In the genomic region with DNA sequence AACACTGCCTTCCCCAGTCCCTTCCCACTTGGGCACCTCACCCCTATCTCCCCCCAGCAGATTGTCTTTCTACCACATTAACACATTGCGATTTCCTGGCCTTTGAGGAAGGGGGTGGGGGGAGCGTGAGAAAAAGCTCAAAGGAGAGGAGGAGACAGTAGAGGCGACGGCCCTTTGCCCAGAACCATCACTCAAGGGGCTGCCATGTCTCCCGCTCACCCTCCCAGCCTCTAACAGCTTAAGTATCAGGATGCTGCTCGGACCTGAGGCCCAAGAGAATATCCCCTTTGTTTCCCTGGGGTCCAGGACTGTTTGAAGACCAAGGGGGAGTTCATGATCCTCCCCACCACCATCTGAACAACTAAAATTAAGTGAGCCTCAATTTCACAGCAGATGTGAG, we compare ENCODE assay signal across 9 mouse cellular contexts. TPM values are rescaled to one million over a fixed set of nuclear protein-coding genes. Genes with fewer than 3 reads are reported as not detected.
DNase-seq lines count a peak whose midpoint lies in the region; ATAC-seq lines count a peak whose summit lies in the region.
"Had no signal": no experiment of that assay in that cellular context is flagged by ENCODE, and none has a peak within 500 bp of the region (broad histone marks: within the 10 kb centered on the region; RNA-seq: fewer than 3 reads in every experiment).

No protein-coding gene starts in this region.

- ATAC-seq in liver, embryonic 13.5 days (ENCODE audit: low read depth) = no peak
- ATAC-seq in CD4-positive, CD25-positive, alpha-beta regulatory T cell, adult 4 months = no peak

- no peaks in the 10 kb centered on the region for H3K36me3 ChIP-seq in liver, embryonic 13.5 days

- H3K9ac ChIP-seq in liver, embryonic 13.5 days = no peak overlapping the region

- H3K27ac ChIP-seq in liver, embryonic 13.5 days = no peak overlapping the region

- H3K27me3 ChIP-seq in liver, embryonic 13.5 days = peaks cover 100% of the 10 kb centered on the region

- H3K4me3 ChIP-seq in liver, embryonic 13.5 days (replicated peaks) = peak overlapping the region; percentile 14

- peak; percentile 58 for DNase-seq in embryo, embryonic 10 days (ENCODE audit: low spot score)
- no peak for DNase-seq in embryo, embryonic 9.5 days (ENCODE audit: extremely low spot score)
- peak; percentile 36 for DNase-seq in testis, postnatal 10 days (ENCODE audit: low spot score)
- no peak for DNase-seq in testis, postnatal 14 days (ENCODE audit: low spot score)
- DNase-seq in liver, embryonic 13.5 days = no peak
- no peak for DNase-seq in left cerebral cortex, postnatal 25 days (ENCODE audit: low spot score in 2 of 2)
- DNase-seq in gastrocnemius, adult 18-20 months (ENCODE audit: low spot score) = no peak
- DNase-seq: cerebellum, postnatal 25 days had no signal

- 0% methylated on average over 6 of the region's 6 CpGs for whole genome bisulfite sequencing in liver, embryonic 13.5 days (ENCODE audit: insufficient replicate concordance)

- H3K9me3 ChIP-seq in liver, embryonic 13.5 days (replicated peaks) = no peaks in the 10 kb centered on the region

- H3K4me2 ChIP-seq in liver, embryonic 13.5 days = peak overlapping the region; percentile 9; the same call in 1 of the 2 replicates

- peaks cover 25% of the 10 kb centered on the region for H3K4me1 ChIP-seq in liver, embryonic 13.5 days (replicated peaks)

- intact Hi-C loops in left cerebral cortex, postnatal 25 days (cut with DNase I) = no loop called here

RNA-seq across cellular contexts. Expression of a gene that starts 1.8 kb away (rescaled TPM):
- polyA plus RNA-seq in liver, embryonic 13.5 days (2015; fragmentation: Nextera tagmentation; extraction: Ambion mirVana) = 1.1 and 1.5 TPM in 2 replicates
- not detected for polyA plus RNA-seq in CD4-positive, CD25-positive, alpha-beta regulatory T cell, adult 4 months (2017; shearing (Covaris generic))
- under 1 TPM in 1 of 2 experiments, not detected in 1; 0.44 TPM for total RNA-seq in left cerebral cortex, postnatal 25 days (2021)
- total RNA-seq in gastrocnemius, adult 18-20 months (2021) = under 1 TPM; 0.24 to 0.68 TPM

Comparison
In these comparisons a context has a peak if more than half of its experiments do, and no peak if none do; other contexts are left out.
1. DNase-seq: peak in embryo, embryonic 10 days (single experiment) and testis, postnatal 10 days (single experiment); none in embryo, embryonic 9.5 days (single experiment), testis, postnatal 14 days (single experiment), liver, embryonic 13.5 days (single experiment), left cerebral cortex, postnatal 25 days (0 of 2) and gastrocnemius, adult 18-20 months (single experiment).